Mouse (Mus musculus) testis, adult 2 months (tissue): ENCODE results near the gene Cdon. TPM values are rescaled to one million over a fixed set of nuclear protein-coding genes. Genes with fewer than 3 reads are reported as not detected.

Experiments used
- H3K27ac ChIP-seq: fragments of 200-500 bp; 2 replicates; pipeline ENCODE4 v1.5.1; 2012; ENCODE audit warnings: low read depth, low read length; ENCODE audit not compliant: control insufficient read depth, insufficient read depth
- H3K27me3 ChIP-seq: fragments of 200-500 bp; 2 replicates; pipeline ENCODE4 v1.6.1; 2012; ENCODE audit warnings: mild to moderate bottlenecking, low read length, moderate library complexity; ENCODE audit not compliant: control insufficient read depth, insufficient read depth
- H3K36me3 ChIP-seq: fragments of 200-500 bp; 2 replicates; pipeline ENCODE4 v1.6.1; 2012; ENCODE audit warnings: mild to moderate bottlenecking, low read length; ENCODE audit not compliant: control insufficient read depth, insufficient read depth
- H3K4me1 ChIP-seq: fragments of 200-500 bp; 2 replicates; pipeline ENCODE4 v1.6.1; 2012; ENCODE audit warnings: low read length; ENCODE audit not compliant: control insufficient read depth, insufficient read depth
- H3K4me3 ChIP-seq: fragments of 200-500 bp; 2 replicates; pipeline ENCODE4 v1.5.1; 2012; ENCODE audit warnings: low read depth, mild to moderate bottlenecking, low read length, moderate library complexity, mixed read lengths; ENCODE audit not compliant: control insufficient read depth
- CTCF ChIP-seq: fragments of 200-500 bp; IDR thresholded peaks from 2 replicates; pipeline ENCODE4 v1.5.1; 2012; ENCODE audit warnings: low read depth, mild to moderate bottlenecking, inconsistent platforms, low read length, moderate library complexity; ENCODE audit not compliant: control insufficient read depth, insufficient read depth, insufficient replicate concordance
- POLR2A ChIP-seq: fragments of 200-500 bp; IDR thresholded peaks from 2 replicates; pipeline ENCODE4 v1.6.1; 2012; ENCODE audit warnings: low read depth, mild to moderate bottlenecking, inconsistent platforms, low read length, moderate library complexity; ENCODE audit not compliant: control insufficient read depth
- polyA plus RNA-seq: library from polyadenylated mRNA; depleted of rRNA; stranded (reverse); fragments of >200 nt; gene quantifications from 2 replicates; pipeline ENCODE4 v1.2.3, GENCODE M21; 2012

The Cdon gene
- polyA plus RNA-seq, 1 experiment = 2.0 TPM

DNA sequence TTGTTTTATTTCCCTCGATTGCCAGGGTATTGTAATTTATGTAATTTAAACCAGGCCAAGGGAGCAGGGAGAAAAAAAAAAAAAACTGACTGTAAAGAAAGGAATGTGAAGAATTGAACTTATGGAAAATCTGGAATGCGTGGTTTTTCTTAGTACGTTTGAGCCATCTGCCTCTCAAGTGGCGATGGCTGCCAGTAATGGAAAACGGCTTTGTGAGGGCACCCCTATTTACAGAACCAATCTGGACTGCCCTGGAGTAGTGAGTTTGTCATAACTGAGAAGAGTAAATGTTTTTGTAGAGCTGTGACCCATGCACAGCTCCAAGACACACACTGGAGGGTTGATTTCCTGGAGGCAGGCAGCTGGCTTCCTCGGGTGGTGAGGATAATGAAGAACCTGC is 32.4 kb downstream of the Cdon start:
- Histone ChIP-seq H3K4me1 (no peaks in the 10 kb centered on the region), H3K27ac (no peak overlapping the region), H3K4me3 (no peak overlapping the region), H3K27me3 (no peaks in the 10 kb centered on the region), H3K36me3 (no peaks in the 10 kb centered on the region)
- no peak for TF ChIP-seq POLR2A
- TF ChIP-seq CTCF = no peak

DNA sequence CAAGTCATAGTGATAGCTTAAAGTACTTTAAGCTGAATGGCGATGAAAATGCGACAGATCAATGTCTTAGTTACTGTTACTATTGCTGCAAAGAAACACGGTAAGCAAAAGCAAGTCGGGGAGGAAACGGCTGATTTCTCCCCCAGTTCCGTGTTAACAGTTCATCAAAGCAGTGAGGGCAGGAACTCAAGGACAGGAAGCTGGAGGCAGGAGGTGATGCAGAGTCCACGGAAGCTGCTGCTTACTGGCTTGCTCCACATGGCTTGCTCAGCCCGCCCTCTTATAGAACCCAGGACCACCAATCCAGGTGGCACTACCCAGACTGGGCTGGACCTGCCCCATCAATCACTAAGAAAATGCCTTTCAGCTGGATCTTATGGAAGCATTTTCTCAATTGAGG is 38.7 kb downstream of the Cdon start:
- H3K36me3 ChIP-seq = no peaks in the 10 kb centered on the region
- H3K4me3 ChIP-seq = no peak overlapping the region
- no peak overlapping the region for H3K27ac ChIP-seq
- no peaks in the 10 kb centered on the region for H3K27me3 ChIP-seq
- TF ChIP-seq POLR2A (no peak), CTCF (no peak)
- H3K4me1 ChIP-seq = no peaks in the 10 kb centered on the region

DNA sequence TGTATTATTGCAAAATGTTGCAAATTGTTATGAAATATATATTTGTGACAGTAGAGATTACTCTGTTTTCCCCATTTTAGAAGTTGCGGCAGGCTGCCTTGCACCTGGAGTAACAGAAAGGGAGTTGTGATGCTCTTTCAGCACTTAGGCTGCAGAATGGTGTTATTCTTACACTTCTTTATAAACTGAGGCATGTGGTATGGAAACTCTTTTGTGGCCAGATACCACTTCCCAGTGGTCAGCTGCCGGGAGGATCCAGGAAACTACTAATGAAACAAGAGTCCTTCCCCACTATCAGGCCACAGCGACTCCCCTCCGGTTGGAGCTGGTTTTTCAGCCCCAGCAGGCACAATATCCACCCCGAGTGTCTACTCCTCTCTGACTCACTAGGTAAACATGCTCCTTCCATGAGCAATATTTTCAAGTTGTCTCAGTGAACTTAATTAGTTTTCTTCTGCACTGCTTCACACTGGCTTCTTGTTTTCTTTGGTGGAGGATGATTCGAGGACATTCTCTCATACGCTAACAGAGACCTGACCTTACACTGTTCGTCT is 46.4 kb downstream of the Cdon start:
- Histone ChIP-seq H3K27ac (no peak overlapping the region), H3K36me3 (no peaks in the 10 kb centered on the region), H3K27me3 (no peaks in the 10 kb centered on the region), H3K4me1 (no peaks in the 10 kb centered on the region), H3K4me3 (no peak overlapping the region)
- no peak for TF ChIP-seq CTCF

DNA sequence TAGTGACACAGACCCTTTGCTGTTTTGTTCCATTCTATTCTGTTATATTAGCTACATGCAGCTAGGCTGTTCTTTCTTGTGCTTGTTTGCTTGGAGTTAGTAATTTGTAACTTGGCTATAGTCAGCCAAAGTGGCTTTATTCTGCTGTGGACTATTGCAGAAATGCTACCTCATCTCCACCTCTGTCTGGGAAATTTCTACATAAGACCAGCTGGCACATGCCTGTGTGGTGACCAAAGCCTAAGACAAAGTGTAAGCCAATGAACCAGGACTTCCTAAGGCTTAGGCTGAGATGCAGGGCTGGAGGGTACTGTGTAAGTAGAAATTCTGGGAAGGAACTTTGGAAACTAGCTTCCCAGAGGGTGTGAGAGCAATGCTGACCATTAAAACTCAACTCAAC is 48.0 kb downstream of the Cdon start:
- Histone ChIP-seq H3K36me3 (no peaks in the 10 kb centered on the region), H3K4me3 (no peak overlapping the region), H3K27ac (no peak overlapping the region), H3K4me1 (no peaks in the 10 kb centered on the region), H3K27me3 (no peaks in the 10 kb centered on the region)
- TF ChIP-seq CTCF = no peak

DNA sequence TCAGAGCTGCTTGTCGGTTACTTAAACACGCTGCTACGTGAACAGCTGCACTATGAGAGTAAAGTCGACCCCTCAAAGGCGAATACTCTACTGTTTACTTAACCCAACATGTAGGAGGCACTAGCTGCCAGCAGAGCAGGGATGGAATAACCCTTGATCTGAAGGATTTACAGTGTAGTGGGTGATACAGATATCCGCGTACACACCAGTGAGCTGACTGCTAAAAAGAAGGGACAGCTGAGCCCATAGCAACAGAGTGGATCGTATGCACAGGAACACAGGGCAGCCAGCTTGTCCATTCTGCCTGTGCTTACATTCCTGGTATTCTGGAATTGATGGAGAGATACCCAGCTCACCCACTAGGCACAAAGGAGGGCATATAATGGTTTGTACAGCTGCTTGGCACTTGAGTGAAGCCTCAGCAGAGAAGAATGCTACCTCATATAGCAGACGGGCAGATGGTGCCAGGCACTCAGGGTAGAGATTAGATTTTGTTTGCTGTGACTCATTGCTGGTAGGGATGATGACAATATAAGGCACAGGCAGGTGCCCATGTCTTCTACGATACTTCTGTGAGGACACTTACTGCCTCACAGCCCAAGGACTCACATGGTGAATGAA is 53.3 kb downstream of the Cdon start:
- no peak overlapping the region for H3K27ac ChIP-seq
- TF ChIP-seq POLR2A (no peak), CTCF (no peak)
- H3K4me1 ChIP-seq = no peaks in the 10 kb centered on the region
- H3K27me3 ChIP-seq = no peaks in the 10 kb centered on the region
- H3K36me3 ChIP-seq = no peaks in the 10 kb centered on the region
- no peak overlapping the region for H3K4me3 ChIP-seq

DNA sequence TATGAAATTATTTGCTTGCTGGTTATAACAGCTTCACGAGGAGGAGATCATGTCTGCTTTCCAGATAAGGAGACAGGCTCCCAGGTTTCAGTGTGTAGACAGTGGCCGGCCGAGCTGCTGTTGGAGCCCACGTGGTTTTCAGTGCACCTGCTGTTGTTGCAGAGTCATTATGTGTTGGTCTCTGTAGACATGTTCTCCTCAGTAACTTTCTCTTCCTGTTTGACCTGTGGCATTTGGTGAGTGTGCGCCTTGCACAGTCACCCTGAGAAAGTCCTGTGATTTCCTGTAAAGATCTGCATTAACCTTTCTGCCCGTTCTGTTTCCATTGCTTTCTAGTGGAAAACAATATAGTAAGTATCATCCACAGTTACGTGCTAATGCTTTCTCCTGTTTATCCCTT is 54.5 kb downstream of the Cdon start:
- H3K27ac ChIP-seq = no peak overlapping the region
- H3K36me3 ChIP-seq = no peaks in the 10 kb centered on the region
- H3K4me3 ChIP-seq = no peak overlapping the region
- TF ChIP-seq POLR2A (no peak), CTCF (no peak)
- H3K27me3 ChIP-seq = no peaks in the 10 kb centered on the region
- no peaks in the 10 kb centered on the region for H3K4me1 ChIP-seq

DNA sequence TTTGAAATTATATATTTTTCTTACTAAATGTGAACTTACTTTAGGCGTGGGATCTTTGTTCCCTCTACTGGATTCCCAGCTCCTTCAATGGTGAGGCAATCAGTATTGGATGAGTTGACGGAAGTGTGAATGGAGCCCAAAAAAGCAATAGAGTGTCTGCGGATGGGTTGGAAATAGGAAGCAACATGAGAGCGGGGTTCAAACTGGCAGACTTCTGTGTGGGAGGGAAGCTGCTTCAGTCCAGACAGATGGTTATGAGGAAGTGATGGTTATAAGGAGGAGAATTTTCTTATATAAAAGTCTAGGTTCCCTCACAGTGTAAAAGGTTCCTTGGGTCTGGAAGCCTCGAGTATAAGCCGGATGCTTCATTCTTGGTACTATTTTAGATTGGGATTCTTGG is 58.5 kb downstream of the Cdon start:
- no peaks in the 10 kb centered on the region for H3K27me3 ChIP-seq
- no peaks in the 10 kb centered on the region for H3K4me1 ChIP-seq
- no peak overlapping the region for H3K4me3 ChIP-seq
- TF ChIP-seq CTCF = no peak
- TF ChIP-seq POLR2A = no peak
- H3K27ac ChIP-seq = no peak overlapping the region
- H3K36me3 ChIP-seq = no peaks in the 10 kb centered on the region

DNA sequence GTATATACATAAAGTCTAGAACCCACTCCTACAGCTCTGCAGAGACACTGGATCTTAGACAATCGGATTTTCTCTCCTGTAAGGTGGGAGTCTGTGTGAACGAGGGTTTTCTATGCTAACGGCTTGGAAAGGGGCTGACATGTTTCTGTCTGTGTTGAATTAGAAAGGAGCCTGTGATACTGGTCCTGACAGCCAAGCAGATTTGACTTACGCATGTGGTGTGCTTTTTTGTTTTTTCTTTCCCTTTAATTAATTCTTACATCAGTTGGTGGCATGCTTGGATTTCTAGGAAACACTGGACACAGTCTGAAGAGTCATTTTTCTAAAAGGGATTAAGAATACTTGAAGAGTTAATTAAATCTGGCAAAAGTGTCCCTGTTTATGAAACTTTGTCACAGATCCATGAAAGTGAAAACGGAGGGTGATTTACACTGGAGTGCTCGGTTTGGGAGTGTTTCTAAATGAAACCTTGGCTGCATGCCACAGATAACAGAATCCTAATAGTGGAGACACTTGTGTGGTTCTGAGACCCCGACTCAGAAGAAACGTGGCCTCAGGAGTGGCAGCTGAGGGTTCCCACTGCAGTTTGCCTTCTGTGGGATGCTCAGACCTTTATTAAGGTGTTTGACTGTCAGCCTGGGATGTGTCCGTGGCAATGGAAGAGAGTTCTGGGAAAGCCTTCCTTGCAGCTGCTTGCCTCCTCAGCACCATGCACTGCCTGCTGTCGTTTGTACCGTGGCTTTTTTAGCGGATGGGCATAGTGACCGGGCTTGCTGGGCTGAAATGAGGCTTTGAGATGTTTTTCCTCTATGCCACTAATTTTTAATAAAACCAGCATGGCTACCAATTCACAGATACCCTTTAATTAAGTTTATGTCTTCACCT is 61.3 kb downstream of the Cdon start:
- Histone ChIP-seq H3K27me3 (no peaks in the 10 kb centered on the region), H3K4me3 (no peak overlapping the region), H3K36me3 (no peaks in the 10 kb centered on the region), H3K4me1 (no peaks in the 10 kb centered on the region), H3K27ac (no peak overlapping the region)
- no peak for TF ChIP-seq CTCF
- TF ChIP-seq POLR2A = no peak
